Mouse (Mus musculus) kidney, embryonic 15.5 days (tissue): ENCODE data around the gene Hepacam. TPM values are rescaled to one million over a fixed set of nuclear protein-coding genes. Genes with fewer than 3 reads are reported as not detected.

ENCODE experiments used
- polyA plus RNA-seq: library from polyadenylated mRNA; unstranded; fragments of >200 nt; fragmentation: Nextera tagmentation; extraction: Ambion mirVana; gene quantifications from 2 replicates; pipeline ENCODE4 v1.2.1, GENCODE M21; 2015

Gene Hepacam
- polyA plus RNA-seq, 1 experiment from 2014 or later = not detected

Other genes starting within 250 kb of the Hepacam start
- 9.6 and 11.2 TPM in 2 replicates for gene Pknox2, start 219.9 kb upstream of the Hepacam start, polyA plus RNA-seq
- gene Tmem218, start 159.1 kb upstream of the Hepacam start, polyA plus RNA-seq = 11.4 and 11.7 TPM in 2 replicates
- gene Slc37a2, start 111.6 kb upstream of the Hepacam start, polyA plus RNA-seq = 1.9 and 4.5 TPM in 2 replicates
- gene Ccdc15, start 18.9 kb upstream of the Hepacam start, polyA plus RNA-seq = 7.1 and 8.0 TPM in 2 replicates
- gene Robo4, start 34.5 kb downstream of the Hepacam start, polyA plus RNA-seq = 15.8 and 19.6 TPM in 2 replicates
- gene Robo3, start 65.9 kb downstream of the Hepacam start, polyA plus RNA-seq = 0.18 and 0.53 TPM in 2 replicates
- 22.1 and 23.9 TPM in 2 replicates for gene Msantd2, start 122.0 kb downstream of the Hepacam start, polyA plus RNA-seq
- gene Esam, start 160.7 kb downstream of the Hepacam start, polyA plus RNA-seq = 72.7 and 76.5 TPM in 2 replicates
- 0.91 and 1.4 TPM in 2 replicates for gene Vsig2, start 171.9 kb downstream of the Hepacam start, polyA plus RNA-seq
- gene Nrgn, start 185.6 kb downstream of the Hepacam start, polyA plus RNA-seq = 3.4 and 4.2 TPM in 2 replicates
- 9.5 and 9.6 TPM in 2 replicates for gene Siae, start 188.3 kb downstream of the Hepacam start, polyA plus RNA-seq
- 6.6 and 6.7 TPM in 2 replicates for gene Spa17, start 246.4 kb downstream of the Hepacam start, polyA plus RNA-seq